Mouse (Mus musculus) megakaryocyte, embryonic 14.5 days (primary cell): ENCODE measurements at regions not wholly inside any gene's neighbourhood (a gene's known extent, or its start where the extent isn't known, plus 50 kb on each side); places are given as distances from the start of the nearest gene placed in this dataset.

Source experiments
- FLI1 ChIP-seq: IDR thresholded peaks from 2 replicates; pipeline ENCODE4 v1.6.1; 2012; ENCODE audit warnings: low read length, inconsistent platforms, mixed read lengths
- GATA1 ChIP-seq: IDR thresholded peaks from 3 replicates; pipeline ENCODE4 v1.6.1; 2012; ENCODE audit warnings: mixed read lengths, low read length, inconsistent platforms, borderline replicate concordance

GRCm38 (mm10) chr13:100890457-100890856 is 57.2 kb upstream of the Slc30a5 start:
- TF ChIP-seq FLI1: no peak
- TF ChIP-seq GATA1: no peak
